Mouse (Mus musculus) CH12.LX (cell line): ENCODE measurements around the gene Ntrk2.

Source experiments
- CTCF ChIP-seq, 2 experiments: IDR thresholded peaks in 1 of 2; conservative IDR thresholded peaks in 1 of 2; 2 replicates each; pipeline ENCODE4 v1.5.1; 2011 to 2012; ENCODE audit warnings: low read depth in 2 of 2, low read length in 2 of 2, improper control_type of control experiment in 1 of 2, inconsistent platforms in 1 of 2, mild to moderate bottlenecking in 1 of 2, moderate library complexity in 1 of 2
- IRF4 ChIP-seq: IDR thresholded peaks from 2 replicates; pipeline ENCODE4 v1.6.1; 2014; ENCODE audit warnings: low read depth, mild to moderate bottlenecking, inconsistent platforms, low read length, improper control_type of control experiment

GRCm38 (mm10) chr13:58940798-58941197, 134.4 kb downstream of the Ntrk2 start:
- TF ChIP-seq IRF4 (no peak), CTCF (conservative IDR thresholded peaks at IDR 0.05 in 1 of 2, IDR thresholded peaks at IDR 0.05 in 1 of 2; ENCODE audit: low read depth in 2 of 2, low read length in 2 of 2) (no peak)
